Mouse (Mus musculus) frontal cortex, postnatal 14 days (tissue): ENCODE measurements around the gene Znrf2.
"Not testable (repeated sequence)": the region's sequence is repeated elsewhere in the genome, so short reads cannot be mapped to it uniquely, and the experiment has no call there.

Experiments
- DNase-seq, 2 experiments: peaks; one replicate each; pipeline ENCODE4 v3.0.0; 2022; ENCODE audit warnings: low spot score in 2 of 2

Znrf2 gene

GRCm38 (mm10) chr6:54849179-54850156 is 32.8 kb downstream of the Znrf2 start:
- no peak for DNase-seq

- DNase-seq = no peak
Measured at GRCm38 (mm10) chr6:54851778-54852177, 35.1 kb downstream of the Znrf2 start.

DNA sequence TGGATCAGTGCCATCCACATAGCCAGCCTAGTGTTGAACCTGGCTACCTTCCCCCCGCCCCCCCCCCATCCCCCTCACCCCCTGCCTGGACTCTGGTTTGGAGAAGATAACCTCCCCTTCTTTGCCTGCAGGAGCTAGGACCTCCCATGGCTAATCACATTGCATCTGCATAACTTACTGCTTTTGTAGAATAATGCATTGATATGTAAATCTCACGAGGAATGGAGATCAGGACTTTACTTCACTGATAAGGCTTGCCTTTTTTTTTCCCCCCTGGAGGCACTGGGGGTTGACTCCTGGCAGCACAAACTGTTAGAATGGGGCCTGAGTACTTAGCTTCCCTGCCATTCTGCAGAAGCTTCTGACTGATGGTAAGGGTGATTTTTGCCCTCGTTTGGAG is 36.0 kb downstream of the Znrf2 start:
- DNase-seq = no peak

DNA sequence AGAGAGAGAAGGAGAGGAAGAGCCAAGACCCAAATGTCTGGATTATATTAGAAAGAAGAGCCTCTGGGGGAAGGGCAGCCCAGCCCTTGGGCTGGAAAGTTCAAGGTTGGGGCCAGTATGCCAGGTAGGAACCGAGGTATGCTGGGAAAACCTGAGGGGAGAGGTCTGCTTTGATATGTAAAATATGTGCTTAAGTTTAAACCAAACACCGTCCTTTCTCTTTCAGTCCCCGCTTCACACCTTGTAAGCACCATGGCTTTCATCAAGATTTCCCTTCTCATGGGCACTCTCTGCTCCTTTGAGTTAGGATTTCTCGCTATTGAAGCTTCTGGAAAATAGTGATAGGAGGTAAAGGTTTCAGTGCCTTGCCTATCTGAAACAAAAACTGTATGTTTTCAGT is 38.1 kb downstream of the Znrf2 start:
- no peak for DNase-seq

GRCm38 (mm10) chr6:54855801-54856583 is 39.3 kb downstream of the Znrf2 start:
- DNase-seq = no peak

DNA sequence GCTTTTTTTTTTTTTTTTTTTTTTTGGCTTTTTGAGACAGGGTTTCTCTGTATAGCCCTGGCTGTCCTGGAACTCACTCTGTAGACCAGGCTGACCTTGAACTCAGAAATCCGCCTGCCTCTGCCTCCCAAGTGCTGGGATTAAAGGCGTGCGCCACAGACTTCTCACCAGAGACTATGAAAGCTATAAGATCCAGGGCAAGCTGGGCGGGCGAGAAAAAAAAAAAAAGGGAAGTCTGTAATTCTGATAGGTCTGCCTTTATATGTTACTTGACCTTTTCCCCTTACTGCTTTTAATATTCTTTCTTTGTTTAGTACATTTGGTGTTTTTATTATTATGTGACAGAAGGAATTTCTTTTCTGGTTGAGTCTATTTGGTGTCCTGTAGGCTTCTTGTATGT is 42.4 kb downstream of the Znrf2 start:
- not testable (repeated sequence) for DNase-seq

GRCm38 (mm10) chr6:54860180-54860579 is 43.5 kb downstream of the Znrf2 start:
- DNase-seq = no peak

GRCm38 (mm10) chr6:54866731-54867410 is 50.2 kb downstream of the Znrf2 start:
- no peak for DNase-seq

DNA sequence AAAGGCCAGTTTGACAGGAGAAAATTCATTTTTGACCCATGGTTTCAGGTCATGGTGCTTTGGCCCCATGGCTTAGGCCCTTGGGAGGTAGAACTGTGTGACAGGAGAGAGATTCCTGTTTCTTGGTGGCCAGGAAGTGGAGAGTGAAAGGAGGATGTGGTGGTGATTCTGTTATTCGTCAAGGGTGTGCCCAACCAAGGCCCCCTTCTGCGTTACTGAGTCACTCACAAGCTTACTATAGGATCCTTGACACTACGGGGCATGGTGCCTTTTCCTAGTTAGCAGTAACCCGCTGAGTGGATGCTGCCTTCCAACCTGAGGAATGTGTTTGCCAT is 50.7 kb downstream of the Znrf2 start:
- DNase-seq = no peak

GRCm38 (mm10) chr6:54873029-54873428 is 56.3 kb downstream of the Znrf2 start:
- no peak for DNase-seq

GRCm38 (mm10) chr6:54876782-54877181 is 60.1 kb downstream of the Znrf2 start:
- no peak for DNase-seq

- DNase-seq = no peak
Measured at GRCm38 (mm10) chr6:54877651-54878050, 60.9 kb downstream of the Znrf2 start.

DNA sequence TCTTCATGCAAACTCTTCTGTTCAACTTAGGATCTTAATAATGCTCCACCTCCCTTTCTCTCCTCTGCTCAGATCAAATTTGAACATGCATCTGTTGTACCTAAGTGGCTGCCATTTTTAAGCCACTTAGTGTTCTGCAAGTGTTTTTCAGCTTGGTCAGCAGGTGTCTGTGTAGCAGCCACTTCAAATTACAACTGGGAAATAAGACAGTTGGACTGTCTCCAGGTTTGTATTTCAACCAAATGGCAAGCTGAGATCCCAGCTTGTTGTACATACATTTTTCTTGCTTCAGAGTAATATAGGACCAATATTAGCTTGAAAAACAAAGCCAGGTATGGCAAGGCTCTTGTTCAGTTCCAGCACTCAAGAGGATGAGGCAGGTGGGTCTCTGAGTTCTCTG is 61.8 kb downstream of the Znrf2 start:
- DNase-seq = no peak

GRCm38 (mm10) chr6:54880086-54880485 is 63.4 kb downstream of the Znrf2 start:
- no peak for DNase-seq

GRCm38 (mm10) chr6:54883424-54883823 is 66.7 kb downstream of the Znrf2 start:
- no peak for DNase-seq

- no peak for DNase-seq
Measured at GRCm38 (mm10) chr6:54886195-54886594, 69.5 kb downstream of the Znrf2 start.

GRCm38 (mm10) chr6:54890221-54890620 is 73.5 kb downstream of the Znrf2 start:
- DNase-seq = no peak

- DNase-seq = no peak
Measured at GRCm38 (mm10) chr6:54891384-54891783, 74.7 kb downstream of the Znrf2 start.

DNA sequence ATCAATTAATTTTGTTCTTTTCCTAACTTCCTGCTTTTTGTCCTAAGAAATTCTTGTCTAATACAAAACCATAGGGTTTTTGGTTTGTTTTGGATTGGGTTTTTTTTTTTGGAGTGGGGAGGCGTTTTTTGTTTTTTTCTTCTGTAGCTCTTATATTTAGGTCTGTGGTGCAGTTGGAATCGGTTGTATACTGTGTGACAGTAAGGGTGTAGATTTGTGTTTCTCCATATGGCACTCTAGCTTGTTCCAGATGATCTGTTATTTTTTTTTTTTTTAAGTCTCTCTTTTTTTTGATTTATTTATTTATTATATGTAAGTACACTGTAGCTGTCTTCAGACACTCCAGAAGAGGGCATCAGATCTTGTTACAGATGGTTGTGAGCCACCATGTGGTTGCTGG is 83.5 kb downstream of the Znrf2 start:
- no peak for DNase-seq

DNA sequence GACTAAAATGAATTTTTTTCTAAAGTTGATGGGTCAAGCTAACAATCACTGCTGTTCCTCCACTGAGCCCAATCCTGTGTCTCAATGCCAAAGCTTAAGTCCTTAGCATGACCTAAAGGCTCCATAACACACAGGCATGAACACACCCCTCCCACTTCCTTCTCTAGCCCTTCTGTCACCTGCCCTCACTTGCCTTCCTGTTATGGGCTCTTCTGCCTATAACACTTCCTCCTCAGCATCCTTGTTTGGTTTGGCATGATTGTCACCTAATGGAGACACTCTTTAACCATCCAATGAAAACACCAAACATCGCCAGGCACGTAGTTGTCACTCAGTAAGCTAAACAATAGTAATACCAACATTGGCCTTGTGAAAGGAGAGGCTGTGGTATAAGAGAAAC is 85.8 kb downstream of the Znrf2 start:
- DNase-seq = no peak

DNA sequence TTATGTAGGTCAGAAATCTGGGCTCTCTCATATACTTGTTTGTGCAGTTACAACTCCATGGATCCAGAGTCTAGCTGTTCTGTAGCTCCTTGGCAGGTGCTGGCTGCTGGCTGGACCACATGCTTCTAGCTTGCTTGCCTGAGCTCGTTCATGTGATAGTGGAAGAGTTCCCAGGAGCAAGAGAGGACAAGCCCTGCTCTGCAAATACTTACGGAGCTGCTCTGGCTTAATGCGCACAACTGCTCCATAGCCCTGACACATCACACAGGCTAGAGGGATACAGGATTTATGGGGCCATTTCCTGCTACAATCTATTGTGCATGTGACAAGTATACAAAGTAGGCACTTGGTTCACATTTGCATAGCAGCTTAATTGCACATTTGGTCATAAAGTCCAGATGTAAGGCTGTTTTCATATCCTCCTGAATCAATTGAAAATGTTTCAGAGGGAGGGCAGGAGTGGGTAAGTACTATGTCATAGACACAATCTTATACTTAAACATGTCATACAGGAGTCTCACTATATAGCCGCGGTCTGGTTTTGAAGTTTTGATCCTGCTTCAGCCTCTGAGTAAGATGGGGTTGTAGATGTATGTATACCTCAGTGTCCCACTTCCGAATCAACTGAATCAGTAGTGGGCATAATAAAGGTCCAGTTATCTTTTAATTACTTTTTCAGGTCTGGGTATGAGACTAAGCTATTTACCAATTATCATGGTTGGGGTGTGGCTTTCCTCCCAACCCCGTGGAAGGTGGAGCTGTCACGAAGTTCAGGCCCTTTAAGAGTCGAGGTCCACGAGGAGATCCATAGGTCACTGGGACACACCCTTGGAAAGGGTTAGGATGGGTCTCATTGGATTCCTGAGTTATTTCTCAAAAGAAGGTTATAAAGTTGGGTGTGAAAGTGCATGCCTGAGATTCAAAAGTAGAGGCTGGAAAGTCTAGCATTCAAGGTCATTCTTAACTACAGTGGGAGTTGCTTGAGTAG is 89.6 kb downstream of the Znrf2 start:
- no peak for DNase-seq
